17 mouse cellular contexts compared by ENCODE assay signal in genomic region chr10:120787202-120787601, GRCm38 (mm10).
DNase-seq lines count a peak whose midpoint lies in the region; ATAC-seq lines count a peak whose summit lies in the region.
"Had no signal": no experiment of that assay in that cellular context is flagged by ENCODE, and none has a peak within 500 bp of the region (broad histone marks: within the 10 kb centered on the region; RNA-seq: fewer than 3 reads in every experiment).

No protein-coding gene starts in this region.

- no peak overlapping the region for H3K9ac ChIP-seq in hindbrain, embryonic 13.5 days

- no peak overlapping the region for H3K4me2 ChIP-seq in hindbrain, embryonic 13.5 days

- no peaks in the 10 kb centered on the region for H3K9me3 ChIP-seq in embryonic facial prominence, embryonic 10.5 days
- H3K9me3 ChIP-seq in hindbrain, embryonic 13.5 days, result no peaks in the 10 kb centered on the region

- H3K27ac ChIP-seq in embryonic facial prominence, embryonic 10.5 days (replicated peaks), result peak overlapping the region; percentile 49; the same call in 1 of the 2 replicates
- no peak overlapping the region for H3K27ac ChIP-seq in hindbrain, embryonic 13.5 days
- H3K27ac ChIP-seq: heart, adult 2 months had no signal

- H3K36me3 ChIP-seq in embryonic facial prominence, embryonic 10.5 days (replicated peaks), result peaks cover 5% of the 10 kb centered on the region; the same call in 1 of the 2 replicates
- H3K36me3 ChIP-seq in hindbrain, embryonic 13.5 days, result no peaks in the 10 kb centered on the region

- H3K4me1 ChIP-seq in embryonic facial prominence, embryonic 10.5 days, result peaks cover 22% of the 10 kb centered on the region
- peaks cover 20% of the 10 kb centered on the region for H3K4me1 ChIP-seq in hindbrain, embryonic 13.5 days (replicated peaks)
- H3K4me1 ChIP-seq: megakaryocyte, embryonic 14.5 days had no signal

- peak; percentile 12 for DNase-seq in gastrocnemius, adult 18-20 months (ENCODE audit: low spot score)
- DNase-seq in gastrocnemius, adult 8-10 months (ENCODE audit: low spot score in 2 of 2), result no peak
- peak; percentile 45 for DNase-seq in embryonic facial prominence, embryonic 10.5 days (ENCODE audit: low spot score)
- peak; percentile 55 for DNase-seq in neural tube, embryonic 10.5 days (ENCODE audit: extremely low spot score, low spot score)
- DNase-seq in frontal cortex, postnatal 25 days (ENCODE audit: low spot score in 2 of 2), result no peak
- no peak for DNase-seq in right cerebral cortex, postnatal 36 days (ENCODE audit: low spot score in 2 of 2)
- DNase-seq in heart, postnatal 36 days, result no peak
- DNase-seq: adrenal gland, postnatal 25 days; cerebellum, adult 11 months; kidney, adult 8-10 months; lung, adult 18-20 months; retina, postnatal 1 day had no signal

- ATAC-seq in hindbrain, embryonic 13.5 days (ENCODE audit: low FRiP score), result 0 out of 2 replicates have a peak, but pooled peaks have one; percentile 52
- ATAC-seq: forebrain, embryonic 16.5 days had no signal

- H3K27me3 ChIP-seq in embryonic facial prominence, embryonic 10.5 days (replicated peaks; ENCODE audit: low read depth, poor library complexity, severe bottlenecking), result no peaks in the 10 kb centered on the region
- H3K27me3 ChIP-seq in hindbrain, embryonic 13.5 days, result no peaks in the 10 kb centered on the region; the same call in 1 of the 2 replicates

- WGBS in embryonic facial prominence, embryonic 10.5 days, result 45% methylated on average over 10 of the region's 10 CpGs
- WGBS in hindbrain, embryonic 13.5 days, result 20% methylated on average over 10 of the region's 10 CpGs

- H3K4me3 ChIP-seq in embryonic facial prominence, embryonic 10.5 days, result no peak overlapping the region
- no peak overlapping the region for H3K4me3 ChIP-seq in hindbrain, embryonic 13.5 days
- H3K4me3 ChIP-seq: heart, adult 2 months; megakaryocyte, embryonic 14.5 days; myocyte had no signal

- intact Hi-C loops in heart, postnatal 36 days (cut with DNase I), result no loop called here

Comparison
In these comparisons a context has a peak if more than half of its experiments do, and no peak if none do; other contexts are left out.
1. DNase-seq: peak in gastrocnemius, adult 18-20 months (single experiment), embryonic facial prominence, embryonic 10.5 days (single experiment) and neural tube, embryonic 10.5 days (single experiment); none in gastrocnemius, adult 8-10 months (0 of 2), frontal cortex, postnatal 25 days (0 of 2), right cerebral cortex, postnatal 36 days (0 of 2) and heart, postnatal 36 days (0 of 2).